Mouse (Mus musculus) CH12.LX (cell line): ENCODE measurements around the gene B2m. TPM values are rescaled to one million over a fixed set of nuclear protein-coding genes. Genes with fewer than 3 reads are reported as not detected.

Experiments used
- DNase-seq: peaks from one replicate; pipeline ENCODE4 v3.0.0-alpha.2; 2013; ENCODE audit errors: extremely low read depth
- H3K27ac ChIP-seq: 2 replicates; pipeline ENCODE4 v1.5.1; 2012; ENCODE audit warnings: low read depth, mild to moderate bottlenecking, control low read depth, moderate library complexity; ENCODE audit not compliant: insufficient read depth
- H3K27me3 ChIP-seq: replicated peaks from 2 replicates; pipeline ENCODE3; 2012; ENCODE audit warnings: inconsistent platforms
- H3K36me3 ChIP-seq, 2 experiments: replicated peaks in 1 of 2; 2 replicates each; pipeline versions ENCODE3 to v1.6.1; 2012; ENCODE audit warnings: inconsistent platforms in 1 of 2, low read length in 1 of 2, mild to moderate bottlenecking in 1 of 2, mixed read lengths in 1 of 2, moderate library complexity in 1 of 2; ENCODE audit not compliant: control insufficient read depth in 1 of 2, insufficient read depth in 1 of 2
- H3K4me1 ChIP-seq, 2 experiments: 2 replicates each; pipeline ENCODE4 v1.6.1; 2012; ENCODE audit warnings: inconsistent platforms in 1 of 2, moderate library complexity in 1 of 2; ENCODE audit not compliant: insufficient read depth in 2 of 2, control insufficient read depth in 1 of 2
- H3K4me2 ChIP-seq: 2 replicates; pipeline ENCODE4 v1.6.1; 2012; ENCODE audit warnings: low read depth, mild to moderate bottlenecking, control low read depth; ENCODE audit not compliant: poor library complexity, insufficient read depth, severe bottlenecking
- H3K4me3 ChIP-seq, 3 experiments: fragments of 150-350 bp in 1 of 3; sonication (generic) in 1 of 3; replicated peaks in 1 of 3; 2 replicates each; pipeline versions ENCODE3 to v1.5.1; 2011 to 2012; ENCODE audit warnings: low read depth in 2 of 3, low read length in 2 of 3, mild to moderate bottlenecking in 2 of 3, moderate library complexity in 2 of 3, control low read depth in 1 of 3, improper control_type of control experiment in 1 of 3, inconsistent platforms in 1 of 3, mixed read lengths in 1 of 3; ENCODE audit not compliant: poor library complexity in 1 of 3
- H3K79me2 ChIP-seq: replicated peaks from 2 replicates; pipeline ENCODE4 v1.6.1; 2012; ENCODE audit warnings: mild to moderate bottlenecking, moderate library complexity; ENCODE audit not compliant: control insufficient read depth, poor library complexity, insufficient read depth, severe bottlenecking; ENCODE audit errors: extremely low read depth
- H3K9ac ChIP-seq: 2 replicates; pipeline ENCODE4 v1.6.1; 2012; ENCODE audit warnings: low read depth, mild to moderate bottlenecking, control low read depth, moderate library complexity; ENCODE audit not compliant: insufficient read depth
- H3K9me3 ChIP-seq: replicated peaks from 2 replicates; pipeline ENCODE3; 2012; ENCODE audit warnings: low read length, inconsistent platforms, mixed read lengths
- BHLHE40 ChIP-seq: IDR thresholded peaks from 2 replicates; pipeline ENCODE4 v1.6.1; 2011; ENCODE audit warnings: mild to moderate bottlenecking, low read depth, low read length, improper control_type of control experiment
- CHD2 ChIP-seq: IDR thresholded peaks from 2 replicates; pipeline ENCODE4 v1.6.1; 2011; ENCODE audit warnings: low read length, improper control_type of control experiment
- CTCF ChIP-seq, 2 experiments: IDR thresholded peaks in 1 of 2; conservative IDR thresholded peaks in 1 of 2; 2 replicates each; pipeline ENCODE4 v1.5.1; 2011 to 2012; ENCODE audit warnings: low read depth in 2 of 2, low read length in 2 of 2, improper control_type of control experiment in 1 of 2, inconsistent platforms in 1 of 2, mild to moderate bottlenecking in 1 of 2, moderate library complexity in 1 of 2
- E2F4 ChIP-seq: IDR thresholded peaks from 2 replicates; pipeline ENCODE4 v1.6.1; 2011; ENCODE audit warnings: low read depth, low read length, improper control_type of control experiment; ENCODE audit not compliant: insufficient replicate concordance
- ELF1 ChIP-seq: IDR thresholded peaks from 2 replicates; pipeline ENCODE4 v1.6.1; 2014; ENCODE audit warnings: low read depth, mild to moderate bottlenecking, inconsistent platforms, low read length, improper control_type of control experiment
- EP300 ChIP-seq: IDR thresholded peaks from 2 replicates; pipeline ENCODE4 v1.6.1; 2011; ENCODE audit warnings: low read length, improper control_type of control experiment
- ETS1 ChIP-seq: conservative IDR thresholded peaks from 2 replicates; pipeline ENCODE4 v1.6.1; 2012; ENCODE audit warnings: low read depth, mild to moderate bottlenecking, inconsistent platforms, low read length, improper control_type of control experiment, moderate library complexity
- GABPA ChIP-seq: IDR thresholded peaks from 2 replicates; pipeline ENCODE4 v1.6.1; 2012; ENCODE audit warnings: low read depth, low read length, improper control_type of control experiment, inconsistent platforms; ENCODE audit not compliant: insufficient replicate concordance
- IRF4 ChIP-seq: IDR thresholded peaks from 2 replicates; pipeline ENCODE4 v1.6.1; 2014; ENCODE audit warnings: low read depth, mild to moderate bottlenecking, inconsistent platforms, low read length, improper control_type of control experiment
- JUND ChIP-seq: conservative IDR thresholded peaks from 2 replicates; pipeline ENCODE4 v1.6.1; 2011; ENCODE audit warnings: low read depth, low read length, improper control_type of control experiment
- KAT2A ChIP-seq: IDR thresholded peaks from 2 replicates; pipeline ENCODE4 v1.6.1; 2012; ENCODE audit warnings: low read length, improper control_type of control experiment, inconsistent platforms; ENCODE audit not compliant: insufficient replicate concordance
- MAFK ChIP-seq: IDR thresholded peaks from 2 replicates; pipeline ENCODE4 v1.6.1; 2011; ENCODE audit warnings: low read length, improper control_type of control experiment; ENCODE audit not compliant: insufficient replicate concordance
- MAX ChIP-seq: IDR thresholded peaks from 2 replicates; pipeline ENCODE4 v1.6.1; 2011; ENCODE audit warnings: low read length, improper control_type of control experiment
- MAZ ChIP-seq: IDR thresholded peaks from 2 replicates; pipeline ENCODE4 v1.6.1; 2012; ENCODE audit warnings: low read depth, mild to moderate bottlenecking, inconsistent platforms, low read length, improper control_type of control experiment, moderate library complexity
- MEF2A ChIP-seq: IDR thresholded peaks from 2 replicates; pipeline ENCODE4 v1.6.1; 2014; ENCODE audit warnings: low read depth, mild to moderate bottlenecking, inconsistent platforms, low read length, improper control_type of control experiment, borderline replicate concordance
- MXI1 ChIP-seq: IDR thresholded peaks from 2 replicates; pipeline ENCODE4 v1.6.1; 2011; ENCODE audit warnings: mild to moderate bottlenecking, low read depth, low read length, improper control_type of control experiment
- NELFE ChIP-seq: IDR thresholded peaks from 2 replicates; pipeline ENCODE4 v1.6.1; 2011; ENCODE audit warnings: low read depth, low read length, improper control_type of control experiment
- PAX5 ChIP-seq: IDR thresholded peaks from 2 replicates; pipeline ENCODE4 v1.6.1; 2012; ENCODE audit warnings: low read length, inconsistent platforms, mixed read lengths
- POLR2A ChIP-seq: IDR thresholded peaks from 2 replicates; pipeline ENCODE4 v1.6.1; 2011; ENCODE audit warnings: low read depth, mild to moderate bottlenecking, improper control_type of control experiment, low read length
- POLR2AphosphoS2 ChIP-seq: IDR thresholded peaks from 2 replicates; pipeline ENCODE4 v1.6.1; 2011; ENCODE audit warnings: low read depth, low read length, improper control_type of control experiment
- RAD21 ChIP-seq: IDR thresholded peaks from 2 replicates; pipeline ENCODE4 v1.6.1; 2011; ENCODE audit warnings: low read depth, mild to moderate bottlenecking, low read length, improper control_type of control experiment, moderate library complexity
- RCOR1 ChIP-seq: conservative IDR thresholded peaks from 2 replicates; pipeline ENCODE4 v1.6.1; 2012; ENCODE audit warnings: low read depth, mild to moderate bottlenecking, inconsistent platforms, low read length, improper control_type of control experiment
- SMC3 ChIP-seq: IDR thresholded peaks from 2 replicates; pipeline ENCODE4 v1.6.1; 2011; ENCODE audit warnings: low read depth, low read length, improper control_type of control experiment
- TCF12 ChIP-seq: IDR thresholded peaks from 2 replicates; pipeline ENCODE4 v1.6.1; 2014; ENCODE audit warnings: low read depth, mild to moderate bottlenecking, inconsistent platforms, low read length, improper control_type of control experiment
- UBTF ChIP-seq: IDR thresholded peaks from 2 replicates; pipeline ENCODE4 v1.6.1; 2012; ENCODE audit warnings: low read depth, mild to moderate bottlenecking, inconsistent platforms, low read length, improper control_type of control experiment, moderate library complexity
- USF1 ChIP-seq: IDR thresholded peaks from 2 replicates; pipeline ENCODE4 v1.6.1; 2014; ENCODE audit warnings: low read depth, mild to moderate bottlenecking, inconsistent platforms, low read length, improper control_type of control experiment
- USF2 ChIP-seq: conservative IDR thresholded peaks from 2 replicates; pipeline ENCODE4 v1.6.1; 2011; ENCODE audit warnings: low read depth, low read length, improper control_type of control experiment
- ZC3H11A ChIP-seq: IDR thresholded peaks from 2 replicates; pipeline ENCODE4 v1.6.1; 2012; ENCODE audit warnings: low read depth, mild to moderate bottlenecking, inconsistent platforms, low read length, improper control_type of control experiment
- ZMIZ1 ChIP-seq: IDR thresholded peaks from 2 replicates; pipeline ENCODE4 v1.6.1; 2012; ENCODE audit warnings: low read depth, mild to moderate bottlenecking, inconsistent platforms, low read length, improper control_type of control experiment
- ZNF384 ChIP-seq: IDR thresholded peaks from 2 replicates; pipeline ENCODE4 v1.6.1; 2012; ENCODE audit warnings: low read depth, low read length, improper control_type of control experiment, inconsistent platforms
- dilution Hi-C: fragments of 300-500 bp; cut with MboI; formaldehyde crosslinking; loops from 2 replicates; pipeline ENCODE4 v1.14.3; 2020; ENCODE audit warnings: low sequenced_read_pairs; ENCODE audit not compliant: extremely low pct_unique_long_range_greater_than_20kb, extremely low pct_ligation_motif_present
- in situ Hi-C: fragments of 300-500 bp; cut with MboI; formaldehyde crosslinking; loops from 3 replicates; pipeline ENCODE4 v1.14.3; 2019; ENCODE audit warnings: low sequenced_read_pairs, low pct_ligation_motif_present, low pct_unique_long_range_greater_than_20kb, mixed read lengths
- polyA plus RNA-seq: library from polyadenylated mRNA; unstranded; fragments of >175 nt; gene quantifications from 2 replicates; pipeline ENCODE4 v1.2.1, GENCODE M21; 2012; ENCODE audit warnings: low read depth; ENCODE audit not compliant: insufficient read length
- total RNA-seq, 2 experiments: library from RNA; depleted of rRNA; stranded (reverse); fragments of 300-350 nt in 1 of 2; fragments of >200 nt in 1 of 2; gene quantifications; 2 replicates each; pipeline ENCODE4 v1.2.3; 2012 to 2014

The B2m gene
- total and polyA plus RNA-seq, 3 experiments: 1,509 to 1,954 (median 1,919) TPM

DNA sequence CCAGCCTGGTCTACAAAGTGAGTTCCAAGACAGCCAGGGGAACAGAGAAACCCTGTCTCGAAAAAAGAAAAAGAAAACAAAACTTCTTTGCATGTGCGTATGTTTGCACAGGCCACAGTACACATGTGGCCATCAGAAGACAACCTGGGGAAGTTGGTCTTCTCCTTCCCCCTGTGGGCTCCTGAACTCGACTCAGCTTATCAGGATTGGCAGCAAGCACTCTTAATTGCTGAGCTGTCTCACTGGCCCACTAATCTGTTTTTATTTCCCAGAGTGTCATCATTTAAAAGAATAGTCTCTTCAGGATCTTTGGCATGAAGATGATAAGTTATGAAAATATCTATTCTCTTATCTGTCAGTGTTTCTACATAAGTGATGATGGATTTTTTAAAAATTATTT lies 44.4 kb downstream of the B2m start:
- no peaks in the 10 kb centered on the region for H3K36me3 ChIP-seq
- no peak overlapping the region for H3K4me3 ChIP-seq
- dilution Hi-C loops: no loop called here
- H3K4me1 ChIP-seq: no peaks in the 10 kb centered on the region; a peak in 2 of 4 replicates
- no peak overlapping the region for H3K9ac ChIP-seq
- TF ChIP-seq ETS1 (no peak), ELF1 (no peak), ZC3H11A (no peak), KAT2A (no peak), EP300 (no peak), MAX (no peak), MAFK (no peak), UBTF (no peak), MXI1 (no peak), USF1 (no peak), CHD2 (no peak), GABPA (no peak), RCOR1 (no peak), NELFE (no peak), TCF12 (no peak), POLR2A (no peak), USF2 (no peak), IRF4 (no peak), ZNF384 (no peak), JUND (no peak)
- H3K79me2 ChIP-seq: no peaks in the 10 kb centered on the region
- no peak for DNase-seq
- H3K27ac ChIP-seq: no peak overlapping the region
- H3K27me3 ChIP-seq: no peaks in the 10 kb centered on the region
- no peaks in the 10 kb centered on the region for H3K9me3 ChIP-seq
- in situ Hi-C loops: loop anchor here (5.0 kb wide), 1 partner anchor 105 kb away; the partner anchor contains the start of genes Duox2 and Duoxa2
- H3K4me2 ChIP-seq: no peak overlapping the region

DNA sequence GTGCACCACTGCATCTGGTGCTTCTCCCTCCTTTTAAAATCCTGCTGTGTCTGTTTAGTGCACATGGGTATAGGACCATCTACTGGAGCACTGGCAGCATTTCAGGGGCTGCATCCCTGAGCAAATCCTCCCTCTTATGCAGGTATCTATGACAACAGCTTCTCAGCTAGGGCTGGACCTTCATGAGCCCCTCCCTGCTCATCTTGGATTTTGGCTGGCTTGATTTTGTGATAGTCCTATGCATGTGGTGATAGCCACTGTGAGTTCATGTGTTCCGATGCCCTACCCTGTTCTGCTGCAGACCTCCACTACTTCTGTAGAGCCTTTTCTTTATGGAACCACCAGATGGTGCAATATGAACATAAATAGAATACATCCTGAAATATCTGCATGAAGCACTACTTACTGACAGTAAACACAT lies 47.0 kb downstream of the B2m start:
- Histone ChIP-seq H3K27me3 (no peaks in the 10 kb centered on the region), H3K36me3 (no peaks in the 10 kb centered on the region), H3K4me2 (no peak overlapping the region), H3K79me2 (no peaks in the 10 kb centered on the region), H3K4me3 (no peak overlapping the region), H3K27ac (no peak overlapping the region), H3K9ac (no peak overlapping the region), H3K9me3 (no peaks in the 10 kb centered on the region), H3K4me1 (peaks cover 0 to 6% of the 10 kb centered on the region in 2 experiments; a peak in 2 of 4 replicates)
- in situ Hi-C loops (loop anchor here (5.0 kb wide), 1 partner anchor 103 kb away; the partner anchor contains the start of genes Duox2 and Duoxa2), dilution Hi-C loops (no loop called here)
- TF ChIP-seq ZC3H11A (peak; percentile 72), MAZ (no peak), POLR2AphosphoS2 (no peak), BHLHE40 (no peak), ZMIZ1 (no peak), ETS1 (no peak), SMC3 (peak; percentile 80), RAD21 (peak; percentile 89), MEF2A (no peak), E2F4 (no peak), MAFK (no peak), USF1 (no peak), PAX5 (no peak), TCF12 (no peak), CTCF (conservative IDR thresholded peaks at IDR 0.05 in 1 of 2, IDR thresholded peaks at IDR 0.05 in 1 of 2; ENCODE audit: low read depth in 2 of 2, low read length in 2 of 2) (peak; percentile 7 to 82; a peak in 2 of 4 replicates), ELF1 (peak; percentile 10; the same call in 1 of the 2 replicates)
- peak; percentile 47 for DNase-seq
